Mouse (Mus musculus): ENCODE measurements at regions not wholly inside any gene's neighbourhood (a gene's known extent, or its start where the extent isn't known, plus 50 kb on each side); places are given as distances from the start of the nearest gene placed in this dataset.

- no peak overlapping the region for H3K27ac ChIP-seq (ENCODE audit: low read length)
- no peaks in the 10 kb centered on the region for H3K9me3 ChIP-seq (replicated peaks; ENCODE audit: control insufficient read depth, low read length)
- H3K36me3 ChIP-seq (ENCODE audit: control insufficient read depth, insufficient read depth, low read length) = no peaks in the 10 kb centered on the region
- H3K9ac ChIP-seq (ENCODE audit: low read length) = no peak overlapping the region
- H3K4me3 ChIP-seq (replicated peaks; ENCODE audit: low read length) = no peak overlapping the region
- no peaks in the 10 kb centered on the region for H3K4me1 ChIP-seq (ENCODE audit: control insufficient read depth, insufficient read depth, low read length)
- H3K27me3 ChIP-seq (ENCODE audit: control insufficient read depth, insufficient read depth, low read length) = no peaks in the 10 kb centered on the region
- no peak for ATAC-seq (ENCODE audit: insufficient read depth, low FRiP score)
- H3K4me2 ChIP-seq (ENCODE audit: low read depth, low read length) = no peak overlapping the region
- 51% methylated on average over 1 of the region's 1 CpGs for WGBS
These were observed 624.8 kb upstream of the Gm19410 start for GRCm38 (mm10) chr8:35140775-35141174.

GRCm38 (mm10) chr8:35143018-35143656, 622.5 kb upstream of the Gm19410 start:
- no peaks in the 10 kb centered on the region for H3K4me1 ChIP-seq (ENCODE audit: control insufficient read depth, insufficient read depth, low read length)
- ATAC-seq (ENCODE audit: insufficient read depth, low FRiP score) = no peak
- 37% methylated on average over 8 of the region's 8 CpGs for WGBS

GRCm38 (mm10) chr8:35143684-35144083, 621.9 kb upstream of the Gm19410 start:
- no peak for ATAC-seq (ENCODE audit: insufficient read depth, low FRiP score)
- Histone ChIP-seq H3K9ac (ENCODE audit: low read length) (no peak overlapping the region), H3K4me2 (ENCODE audit: low read depth, low read length) (no peak overlapping the region), H3K9me3 (replicated peaks; ENCODE audit: control insufficient read depth, low read length) (no peaks in the 10 kb centered on the region), H3K4me1 (ENCODE audit: control insufficient read depth, insufficient read depth, low read length) (no peaks in the 10 kb centered on the region), H3K36me3 (ENCODE audit: control insufficient read depth, insufficient read depth, low read length) (no peaks in the 10 kb centered on the region), H3K27me3 (ENCODE audit: control insufficient read depth, insufficient read depth, low read length) (no peaks in the 10 kb centered on the region), H3K27ac (ENCODE audit: low read length) (no peak overlapping the region), H3K4me3 (replicated peaks; ENCODE audit: low read length) (no peak overlapping the region)
- 54% methylated on average over 7 of the region's 7 CpGs for WGBS

More at GRCm38 (mm10) chr8:35143018-35143656, 622.5 kb upstream of the Gm19410 start:
- no peak overlapping the region for H3K4me3 ChIP-seq (replicated peaks; ENCODE audit: low read length)
- no peaks in the 10 kb centered on the region for H3K27me3 ChIP-seq (ENCODE audit: control insufficient read depth, insufficient read depth, low read length)
- no peak overlapping the region for H3K4me2 ChIP-seq (ENCODE audit: low read depth, low read length)
- no peaks in the 10 kb centered on the region for H3K9me3 ChIP-seq (replicated peaks; ENCODE audit: control insufficient read depth, low read length)
- H3K36me3 ChIP-seq (ENCODE audit: control insufficient read depth, insufficient read depth, low read length) = no peaks in the 10 kb centered on the region
- H3K27ac ChIP-seq (ENCODE audit: low read length) = no peak overlapping the region
- no peak overlapping the region for H3K9ac ChIP-seq (ENCODE audit: low read length)

GRCm38 (mm10) chr8:35144401-35144800, 621.2 kb upstream of the Gm19410 start:
- no peak overlapping the region for H3K4me2 ChIP-seq (ENCODE audit: low read depth, low read length)
- H3K36me3 ChIP-seq (ENCODE audit: control insufficient read depth, insufficient read depth, low read length) = no peaks in the 10 kb centered on the region
- 21% methylated on average over 4 of the region's 4 CpGs for WGBS
- no peaks in the 10 kb centered on the region for H3K4me1 ChIP-seq (ENCODE audit: control insufficient read depth, insufficient read depth, low read length)
- H3K9me3 ChIP-seq (replicated peaks; ENCODE audit: control insufficient read depth, low read length) = no peaks in the 10 kb centered on the region
- peak; percentile 37; the same call in 1 of the 2 replicates for ATAC-seq (ENCODE audit: insufficient read depth, low FRiP score)
- H3K4me3 ChIP-seq (replicated peaks; ENCODE audit: low read length) = no peak overlapping the region
- H3K9ac ChIP-seq (ENCODE audit: low read length) = no peak overlapping the region
- H3K27ac ChIP-seq (ENCODE audit: low read length) = no peak overlapping the region
- no peaks in the 10 kb centered on the region for H3K27me3 ChIP-seq (ENCODE audit: control insufficient read depth, insufficient read depth, low read length)

GRCm38 (mm10) chr8:35147481-35147880, 618.1 kb upstream of the Gm19410 start:
- H3K27ac ChIP-seq (ENCODE audit: low read length) = no peak overlapping the region
- H3K36me3 ChIP-seq (ENCODE audit: control insufficient read depth, insufficient read depth, low read length) = no peaks in the 10 kb centered on the region
- H3K4me2 ChIP-seq (ENCODE audit: low read depth, low read length) = no peak overlapping the region
- ATAC-seq (ENCODE audit: insufficient read depth, low FRiP score) = no peak
- WGBS = 85% methylated on average over 8 of the region's 8 CpGs
- H3K4me3 ChIP-seq (replicated peaks; ENCODE audit: low read length) = no peak overlapping the region
- H3K4me1 ChIP-seq (ENCODE audit: control insufficient read depth, insufficient read depth, low read length) = no peaks in the 10 kb centered on the region
- H3K9ac ChIP-seq (ENCODE audit: low read length) = no peak overlapping the region
- H3K9me3 ChIP-seq (replicated peaks; ENCODE audit: control insufficient read depth, low read length) = no peaks in the 10 kb centered on the region
- no peaks in the 10 kb centered on the region for H3K27me3 ChIP-seq (ENCODE audit: control insufficient read depth, insufficient read depth, low read length)

- no peak for ATAC-seq (ENCODE audit: insufficient read depth, low FRiP score)
- Histone ChIP-seq H3K9ac (ENCODE audit: low read length) (no peak overlapping the region), H3K36me3 (ENCODE audit: control insufficient read depth, insufficient read depth, low read length) (no peaks in the 10 kb centered on the region), H3K4me1 (ENCODE audit: control insufficient read depth, insufficient read depth, low read length) (no peaks in the 10 kb centered on the region), H3K27me3 (ENCODE audit: control insufficient read depth, insufficient read depth, low read length) (no peaks in the 10 kb centered on the region), H3K4me3 (replicated peaks; ENCODE audit: low read length) (no peak overlapping the region), H3K27ac (ENCODE audit: low read length) (no peak overlapping the region), H3K9me3 (replicated peaks; ENCODE audit: control insufficient read depth, low read length) (no peaks in the 10 kb centered on the region), H3K4me2 (ENCODE audit: low read depth, low read length) (no peak overlapping the region)
- WGBS = 89% methylated on average over 8 of the region's 8 CpGs
These were observed 617.6 kb upstream of the Gm19410 start for GRCm38 (mm10) chr8:35147967-35148366.

- no peaks in the 10 kb centered on the region for H3K9me3 ChIP-seq (replicated peaks; ENCODE audit: control insufficient read depth, low read length)
- no peak for ATAC-seq (ENCODE audit: insufficient read depth, low FRiP score)
- H3K9ac ChIP-seq (ENCODE audit: low read length) = no peak overlapping the region
- no peak overlapping the region for H3K4me2 ChIP-seq (ENCODE audit: low read depth, low read length)
- no peak overlapping the region for H3K27ac ChIP-seq (ENCODE audit: low read length)
- no peaks in the 10 kb centered on the region for H3K4me1 ChIP-seq (ENCODE audit: control insufficient read depth, insufficient read depth, low read length)
- no peaks in the 10 kb centered on the region for H3K27me3 ChIP-seq (ENCODE audit: control insufficient read depth, insufficient read depth, low read length)
- 54% methylated on average over 8 of the region's 8 CpGs for WGBS
- no peaks in the 10 kb centered on the region for H3K36me3 ChIP-seq (ENCODE audit: control insufficient read depth, insufficient read depth, low read length)
- H3K4me3 ChIP-seq (replicated peaks; ENCODE audit: low read length) = no peak overlapping the region
These were observed 613.0 kb upstream of the Gm19410 start for GRCm38 (mm10) chr8:35152585-35152984.

- no peak overlapping the region for H3K9ac ChIP-seq (ENCODE audit: low read length)
- H3K27ac ChIP-seq (ENCODE audit: low read length) = no peak overlapping the region
- H3K4me3 ChIP-seq (replicated peaks; ENCODE audit: low read length) = no peak overlapping the region
- H3K9me3 ChIP-seq (replicated peaks; ENCODE audit: control insufficient read depth, low read length) = no peaks in the 10 kb centered on the region
- H3K4me2 ChIP-seq (ENCODE audit: low read depth, low read length) = no peak overlapping the region
- 65% methylated on average over 5 of the region's 5 CpGs for WGBS
- ATAC-seq (ENCODE audit: insufficient read depth, low FRiP score) = no peak
- no peaks in the 10 kb centered on the region for H3K27me3 ChIP-seq (ENCODE audit: control insufficient read depth, insufficient read depth, low read length)
- H3K36me3 ChIP-seq (ENCODE audit: control insufficient read depth, insufficient read depth, low read length) = no peaks in the 10 kb centered on the region
- no peaks in the 10 kb centered on the region for H3K4me1 ChIP-seq (ENCODE audit: control insufficient read depth, insufficient read depth, low read length)
These were observed 609.3 kb upstream of the Gm19410 start for GRCm38 (mm10) chr8:35156272-35156671.

- no peak overlapping the region for H3K9ac ChIP-seq (ENCODE audit: low read length)
- no peak overlapping the region for H3K27ac ChIP-seq (ENCODE audit: low read length)
- H3K4me2 ChIP-seq (ENCODE audit: low read depth, low read length) = no peak overlapping the region
- WGBS = 81% methylated on average over 6 of the region's 6 CpGs
- ATAC-seq (ENCODE audit: insufficient read depth, low FRiP score) = no peak
- H3K4me1 ChIP-seq (ENCODE audit: control insufficient read depth, insufficient read depth, low read length) = no peaks in the 10 kb centered on the region
- H3K4me3 ChIP-seq (replicated peaks; ENCODE audit: low read length) = no peak overlapping the region
- no peaks in the 10 kb centered on the region for H3K27me3 ChIP-seq (ENCODE audit: control insufficient read depth, insufficient read depth, low read length)
- no peaks in the 10 kb centered on the region for H3K9me3 ChIP-seq (replicated peaks; ENCODE audit: control insufficient read depth, low read length)
- no peaks in the 10 kb centered on the region for H3K36me3 ChIP-seq (ENCODE audit: control insufficient read depth, insufficient read depth, low read length)
These were observed 607.9 kb upstream of the Gm19410 start for GRCm38 (mm10) chr8:35157711-35158110.

Data from stomach, embryonic 16.5 days (tissue).